Mouse (Mus musculus) stomach, embryonic 16.5 days (tissue): Measurements from ENCODE around the gene Map2k3. TPM values are rescaled to one million over a fixed set of nuclear protein-coding genes. Genes with fewer than 3 reads are reported as not detected.

Experiments used
- ATAC-seq: fragments of 200-750 bp; cut with Nextera tagmentation; 2 replicates; pipeline ENCODE4 v1.8.0; 2017; ENCODE audit warnings: moderate number of reproducible peaks, moderate TSS enrichment; ENCODE audit not compliant: insufficient read depth, low FRiP score
- H3K27ac ChIP-seq: fragments of 300-500 bp; sonication (generic); 2 replicates; pipeline ENCODE4 v1.5.1; 2014; ENCODE audit warnings: low read length
- H3K27me3 ChIP-seq: fragments of 300-500 bp; sonication (generic); 2 replicates; pipeline ENCODE4 v1.6.1; 2014; ENCODE audit warnings: low read length, control low read depth, mixed read lengths; ENCODE audit not compliant: control insufficient read depth, insufficient read depth
- H3K36me3 ChIP-seq: fragments of 300-500 bp; sonication (generic); 2 replicates; pipeline ENCODE4 v1.6.1; 2014; ENCODE audit warnings: low read length; ENCODE audit not compliant: control insufficient read depth, insufficient read depth
- H3K4me1 ChIP-seq: fragments of 300-500 bp; sonication (generic); 2 replicates; pipeline ENCODE4 v1.6.1; 2014; ENCODE audit warnings: low read length, control low read depth, mixed read lengths; ENCODE audit not compliant: control insufficient read depth, insufficient read depth
- H3K4me2 ChIP-seq: fragments of 300-500 bp; sonication (generic); 2 replicates; pipeline ENCODE4 v1.6.1; 2014; ENCODE audit warnings: low read depth, low read length, mixed read lengths
- H3K4me3 ChIP-seq: fragments of 300-500 bp; sonication (generic); replicated peaks from 2 replicates; pipeline ENCODE4 v1.5.1; 2014; ENCODE audit warnings: mild to moderate bottlenecking, low read length
- H3K9ac ChIP-seq: fragments of 300-500 bp; sonication (generic); 2 replicates; pipeline ENCODE4 v1.6.1; 2014; ENCODE audit warnings: low read length
- H3K9me3 ChIP-seq: fragments of 300-500 bp; sonication (generic); replicated peaks from 2 replicates; pipeline ENCODE4 v1.6.1; 2016; ENCODE audit warnings: low read length, control low read depth; ENCODE audit not compliant: control insufficient read depth
- WGBS: fragments of 180-500 bp; shearing (Covaris S2); extraction: QIAGEN DNeasy Blood & Tissue Kit; methylation state at CpG from one replicate; pipeline ENCODE4 v1.1.7; 2014; 5-methylcytosine and 5-hydroxymethylcytosine counted together
- polyA plus RNA-seq: library from polyadenylated mRNA; unstranded; fragments of >200 nt; fragmentation: Nextera tagmentation; extraction: Ambion mirVana; gene quantifications from 2 replicates; pipeline ENCODE4 v1.2.1, GENCODE M21; 2015

Gene Map2k3
- polyA plus RNA-seq, 1 experiment from 2014 or later, result 119 TPM

GRCm38 (mm10) chr11:60933178-60933930, 1.5 kb downstream of the Map2k3 start:
- Histone ChIP-seq H3K27ac (no peak overlapping the region), H3K9me3 (no peaks in the 10 kb centered on the region), H3K4me2 (peak overlapping the region; percentile 65), H3K27me3 (no peaks in the 10 kb centered on the region), H3K36me3 (no peaks in the 10 kb centered on the region), H3K4me1 (peaks cover 61% of the 10 kb centered on the region), H3K4me3 (peak overlapping the region; percentile 96), H3K9ac (peak overlapping the region; percentile 90)
- WGBS, result 67% methylated on average over 10 of the region's 10 CpGs
- ATAC-seq, result no peak

- H3K4me1 ChIP-seq, result peaks cover 61% of the 10 kb centered on the region
- no peaks in the 10 kb centered on the region for H3K9me3 ChIP-seq
- H3K36me3 ChIP-seq, result no peaks in the 10 kb centered on the region
- no peak for ATAC-seq
- 62% methylated on average over 2 of the region's 2 CpGs for WGBS
- no peak overlapping the region for H3K9ac ChIP-seq
- no peaks in the 10 kb centered on the region for H3K27me3 ChIP-seq
- no peak overlapping the region for H3K4me3 ChIP-seq
- peak overlapping the region; percentile 30 for H3K4me2 ChIP-seq
- peak overlapping the region; percentile 64 for H3K27ac ChIP-seq
Measured at GRCm38 (mm10) chr11:60934795-60935194, 3.0 kb downstream of the Map2k3 start.

DNA sequence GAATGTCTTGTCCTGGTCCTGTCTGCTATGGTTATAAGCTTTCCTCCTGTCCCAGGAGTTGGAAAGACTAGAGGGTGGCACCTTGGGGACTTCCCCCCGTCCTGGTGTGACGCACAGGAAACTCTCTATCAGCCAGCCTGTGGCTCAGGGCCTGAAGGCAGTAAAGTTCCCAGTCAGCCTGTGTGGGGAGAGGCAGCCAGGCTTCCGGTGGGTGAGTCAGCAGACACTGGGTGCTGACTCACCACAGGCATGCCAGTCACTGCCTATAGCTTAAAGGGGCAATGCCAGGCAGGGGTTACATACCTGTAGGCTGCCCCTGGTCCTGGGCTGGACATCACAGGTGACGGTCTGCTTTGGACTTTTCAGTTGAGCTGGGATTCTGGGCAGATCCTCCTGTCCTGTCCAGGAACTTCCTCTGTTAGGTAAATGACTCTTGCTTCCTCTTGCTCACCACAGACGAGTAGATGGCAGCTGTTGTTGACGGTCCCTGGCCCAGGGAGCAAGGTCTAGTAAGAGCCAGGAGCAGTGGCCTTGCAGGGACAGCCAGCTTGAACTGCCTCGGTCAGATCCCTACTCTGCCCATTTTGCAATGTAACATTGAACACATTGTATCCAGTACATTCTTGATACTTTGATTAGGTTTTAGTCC, 3.6 kb downstream of the Map2k3 start:
- Histone ChIP-seq H3K9me3 (no peaks in the 10 kb centered on the region), H3K36me3 (no peaks in the 10 kb centered on the region), H3K4me3 (no peak overlapping the region), H3K9ac (peak overlapping the region; percentile 36; the same call in 1 of the 2 replicates), H3K27ac (peak overlapping the region; percentile 80), H3K4me1 (peaks cover 63% of the 10 kb centered on the region), H3K4me2 (peak overlapping the region; percentile 30), H3K27me3 (no peaks in the 10 kb centered on the region)
- ATAC-seq, result peak; percentile 34
- WGBS, result 55% methylated on average over 7 of the region's 7 CpGs

- H3K36me3 ChIP-seq, result no peaks in the 10 kb centered on the region
- H3K4me3 ChIP-seq, result no peak overlapping the region
- 60% methylated on average over 4 of the region's 4 CpGs for WGBS
- peak overlapping the region; percentile 80 for H3K27ac ChIP-seq
- H3K4me1 ChIP-seq, result peaks cover 62% of the 10 kb centered on the region
- no peaks in the 10 kb centered on the region for H3K27me3 ChIP-seq
- no peak for ATAC-seq
- peak overlapping the region; percentile 20; the same call in 1 of the 2 replicates for H3K4me2 ChIP-seq
- no peak overlapping the region; the same call in 1 of the 2 replicates for H3K9ac ChIP-seq
- H3K9me3 ChIP-seq, result no peaks in the 10 kb centered on the region
Measured at GRCm38 (mm10) chr11:60935975-60936373, 4.1 kb downstream of the Map2k3 start.

DNA sequence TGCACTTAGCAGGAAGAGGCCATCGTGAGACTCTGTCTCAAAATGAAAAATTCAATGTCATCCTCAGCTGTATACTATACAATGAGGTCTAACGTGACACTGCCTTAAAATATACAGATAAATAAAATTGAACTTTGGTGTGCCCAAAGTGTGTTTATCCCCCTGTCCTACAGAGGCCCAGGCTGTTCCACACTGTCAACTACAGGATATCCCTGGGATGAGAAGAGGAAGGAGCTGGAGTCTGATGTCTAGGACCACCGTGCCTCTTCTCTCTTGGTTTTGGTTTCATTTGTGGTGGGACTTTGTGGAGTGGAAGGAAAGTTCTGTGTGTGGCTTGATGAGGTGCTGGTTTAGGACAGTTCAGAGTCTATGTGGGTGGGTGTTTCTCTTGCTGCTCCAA, 5.8 kb downstream of the Map2k3 start:
- Histone ChIP-seq H3K9ac (no peak overlapping the region), H3K4me3 (no peak overlapping the region), H3K36me3 (0 out of 2 replicates have a peak, but pooled peaks cover 1% of the 10 kb centered on the region), H3K4me1 (peaks cover 67% of the 10 kb centered on the region), H3K27ac (no peak overlapping the region), H3K27me3 (no peaks in the 10 kb centered on the region), H3K4me2 (no peak overlapping the region), H3K9me3 (no peaks in the 10 kb centered on the region)
- WGBS, result 71% methylated on average over 3 of the region's 3 CpGs
- no peak for ATAC-seq

DNA sequence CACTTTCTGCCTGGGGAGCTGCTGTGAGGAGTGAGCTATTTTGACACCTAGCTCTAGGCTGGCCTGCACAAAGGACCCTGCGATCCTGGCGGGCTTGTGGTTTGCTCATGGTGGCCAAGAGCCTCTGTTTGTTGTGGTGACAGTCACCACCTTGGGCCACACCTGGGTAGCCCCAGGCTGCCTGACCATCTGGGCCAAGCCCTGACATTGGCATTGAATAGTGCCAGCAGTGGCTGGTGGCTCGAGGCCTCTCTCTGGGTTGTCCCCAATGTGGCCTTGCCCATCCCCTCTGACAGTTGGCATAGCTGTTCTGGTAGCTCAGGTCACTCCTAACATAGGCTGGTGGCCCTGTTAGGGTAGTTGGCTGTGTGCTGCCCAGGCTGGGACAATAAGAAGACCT, 7.7 kb downstream of the Map2k3 start:
- no peak for ATAC-seq
- H3K4me2 ChIP-seq, result no peak overlapping the region
- H3K36me3 ChIP-seq, result peaks cover 14% of the 10 kb centered on the region; the same call in 1 of the 2 replicates
- H3K9ac ChIP-seq, result no peak overlapping the region
- 90% methylated on average over 3 of the region's 3 CpGs for WGBS
- H3K27me3 ChIP-seq, result no peaks in the 10 kb centered on the region
- peaks cover 49% of the 10 kb centered on the region for H3K4me1 ChIP-seq
- no peak overlapping the region for H3K27ac ChIP-seq
- H3K4me3 ChIP-seq, result no peak overlapping the region
- H3K9me3 ChIP-seq, result no peaks in the 10 kb centered on the region

DNA sequence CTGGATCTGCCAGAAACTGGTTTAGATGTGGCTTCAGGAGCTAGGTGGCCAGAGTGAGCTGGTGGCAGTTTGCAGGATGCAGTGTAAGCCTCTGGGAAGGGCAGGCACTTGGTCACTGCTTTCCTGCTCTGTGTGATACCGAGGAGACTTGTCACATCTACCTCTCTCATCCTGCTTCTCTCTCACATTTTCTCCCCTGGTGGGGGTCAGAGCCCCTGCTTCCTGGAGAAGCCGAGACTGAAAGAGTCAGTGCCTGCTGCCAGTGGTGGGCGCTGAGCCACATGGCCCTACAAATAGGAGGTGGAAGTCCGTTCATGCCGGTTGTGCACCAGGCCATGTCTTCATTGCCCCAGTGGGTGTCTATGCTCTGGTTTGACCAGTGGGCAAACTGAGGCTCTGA, 8.7 kb downstream of the Map2k3 start:
- H3K27ac ChIP-seq, result peak overlapping the region; percentile 34; the same call in 1 of the 2 replicates
- no peak for ATAC-seq
- H3K9ac ChIP-seq, result no peak overlapping the region
- H3K4me3 ChIP-seq, result no peak overlapping the region
- WGBS, result 86% methylated on average over 5 of the region's 5 CpGs
- H3K27me3 ChIP-seq, result no peaks in the 10 kb centered on the region
- peaks cover 14% of the 10 kb centered on the region; the same call in 1 of the 2 replicates for H3K36me3 ChIP-seq
- no peaks in the 10 kb centered on the region for H3K9me3 ChIP-seq
- H3K4me2 ChIP-seq, result no peak overlapping the region
- H3K4me1 ChIP-seq, result peaks cover 41% of the 10 kb centered on the region

- Histone ChIP-seq H3K4me2 (0 out of 2 replicates have a peak overlapping the region, but pooled peaks have one; percentile 2), H3K4me1 (peaks cover 32% of the 10 kb centered on the region)
Measured at GRCm38 (mm10) chr11:60941370-60941769, 9.5 kb downstream of the Map2k3 start.

More at GRCm38 (mm10) chr11:60941370-60941769, 9.5 kb downstream of the Map2k3 start:
- 33% methylated on average over 9 of the region's 9 CpGs for WGBS
- no peaks in the 10 kb centered on the region for H3K9me3 ChIP-seq
- ATAC-seq, result peak; percentile 80
- H3K9ac ChIP-seq, result no peak overlapping the region
- H3K4me3 ChIP-seq, result no peak overlapping the region
- peaks cover 16% of the 10 kb centered on the region; the same call in 1 of the 2 replicates for H3K36me3 ChIP-seq
- no peaks in the 10 kb centered on the region for H3K27me3 ChIP-seq
- peak overlapping the region; percentile 34 for H3K27ac ChIP-seq
